Mouse (Mus musculus): ENCODE results near the gene Wiz.

Wiz gene

GRCm38 (mm10) chr17:32377137-32377536 lies 12.1 kb downstream of the Wiz start:
- DNase-seq, result no peak

DNA sequence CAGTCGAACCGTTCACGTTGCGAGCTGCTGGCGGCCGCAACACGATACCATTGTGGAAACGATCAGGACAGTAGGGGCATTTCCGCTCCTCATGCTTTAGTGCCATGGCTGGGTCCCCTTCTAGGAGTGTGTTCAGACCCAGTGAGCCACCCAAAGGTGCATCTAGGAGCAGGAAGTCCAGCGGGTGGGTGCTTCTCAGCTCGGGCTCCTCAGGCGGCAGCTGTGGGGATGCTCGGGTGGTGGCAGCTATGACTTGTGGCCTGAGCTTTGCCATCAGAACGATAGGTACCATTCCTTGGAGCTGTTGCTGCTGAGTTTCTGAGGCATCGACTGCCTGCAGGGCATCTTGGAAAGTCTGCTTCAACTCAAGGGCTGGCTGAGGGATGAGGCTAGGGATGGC lies 12.8 kb downstream of the Wiz start:
- no peak for DNase-seq

GRCm38 (mm10) chr17:32368991-32369578 lies 20.2 kb downstream of the Wiz start:
- DNase-seq, result no peak

DNA sequence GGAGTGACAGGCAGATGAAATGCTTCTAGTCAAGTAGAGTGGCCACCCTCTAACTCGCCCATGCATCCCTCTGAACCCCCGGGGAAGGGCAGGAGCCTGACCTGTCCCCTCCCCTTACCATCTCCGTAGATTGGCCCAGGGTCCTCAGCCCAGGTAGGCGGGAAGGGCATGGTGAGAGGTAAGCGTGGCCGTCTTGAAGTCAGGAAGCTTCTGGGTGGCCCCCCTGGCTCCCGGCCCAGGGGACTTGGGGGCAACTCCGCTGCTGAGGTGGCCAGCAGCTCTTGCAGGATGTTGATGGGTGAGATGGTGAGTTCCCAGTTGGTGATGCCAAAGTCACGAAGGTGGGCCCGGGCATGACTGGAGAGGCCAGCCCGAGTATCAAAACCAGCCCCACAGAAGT lies 21.5 kb downstream of the Wiz start:
- no peak for DNase-seq

DNA sequence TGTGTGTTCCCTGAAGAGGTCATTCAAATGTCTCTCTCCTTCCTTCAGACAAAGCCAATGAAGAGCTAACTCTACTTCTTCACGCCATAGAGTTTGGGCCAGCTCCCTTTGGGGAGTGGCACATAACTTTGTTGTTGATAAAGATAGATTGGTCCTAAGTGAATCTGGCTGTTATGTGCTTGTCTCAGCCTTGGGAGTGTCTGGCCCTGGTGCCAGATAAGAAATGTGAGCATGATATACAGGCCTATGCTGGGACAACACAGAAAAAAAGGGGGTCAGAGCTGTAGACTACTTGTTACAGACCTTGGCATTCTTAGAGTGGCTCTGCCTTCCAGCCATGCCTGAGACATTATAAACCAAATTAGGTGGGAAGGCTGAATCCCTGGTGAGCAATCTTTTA lies 23.9 kb downstream of the Wiz start:
- DNase-seq, result no peak

DNA sequence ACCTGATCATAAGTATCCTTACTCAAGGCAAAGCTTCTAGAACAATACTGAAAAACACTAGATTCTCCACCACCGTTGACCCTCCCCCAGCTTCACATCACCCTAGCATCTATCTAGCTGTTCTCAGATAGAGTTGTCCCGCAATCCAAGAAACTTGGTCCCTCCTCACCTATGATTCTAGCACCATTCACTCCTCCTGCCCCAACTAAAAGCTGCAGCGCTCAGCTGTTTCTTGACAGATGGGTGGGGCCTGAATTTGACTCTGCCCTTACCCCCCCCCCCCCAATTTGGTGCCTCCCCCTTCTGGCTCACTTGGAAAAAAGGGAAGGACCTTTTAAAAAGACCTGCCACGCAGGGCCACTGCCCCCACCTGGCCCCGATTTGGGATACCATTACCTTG lies 24.4 kb downstream of the Wiz start:
- DNase-seq, result no peak

DNA sequence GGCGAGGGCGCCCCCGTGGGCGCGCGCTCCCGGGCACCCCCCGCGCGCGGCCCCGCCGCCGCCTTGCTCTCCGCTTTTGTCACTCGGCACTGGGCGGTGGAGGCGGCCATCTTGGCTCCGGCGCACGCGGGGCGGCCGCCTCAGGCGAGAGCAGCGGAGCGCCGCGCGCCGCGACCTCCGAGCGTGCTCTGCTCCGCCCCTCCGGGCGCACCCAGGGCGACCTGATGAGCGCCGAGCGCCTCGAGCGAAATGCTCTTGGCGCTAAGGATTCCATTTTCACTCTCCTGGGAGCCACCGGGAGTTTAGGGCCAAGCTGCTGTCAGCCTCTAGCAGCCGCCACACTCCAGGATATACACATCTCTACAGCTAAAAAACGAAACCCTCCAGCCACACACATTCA lies 24.9 kb downstream of the Wiz start:
- peak; percentile 89 to 95 for DNase-seq

DNA sequence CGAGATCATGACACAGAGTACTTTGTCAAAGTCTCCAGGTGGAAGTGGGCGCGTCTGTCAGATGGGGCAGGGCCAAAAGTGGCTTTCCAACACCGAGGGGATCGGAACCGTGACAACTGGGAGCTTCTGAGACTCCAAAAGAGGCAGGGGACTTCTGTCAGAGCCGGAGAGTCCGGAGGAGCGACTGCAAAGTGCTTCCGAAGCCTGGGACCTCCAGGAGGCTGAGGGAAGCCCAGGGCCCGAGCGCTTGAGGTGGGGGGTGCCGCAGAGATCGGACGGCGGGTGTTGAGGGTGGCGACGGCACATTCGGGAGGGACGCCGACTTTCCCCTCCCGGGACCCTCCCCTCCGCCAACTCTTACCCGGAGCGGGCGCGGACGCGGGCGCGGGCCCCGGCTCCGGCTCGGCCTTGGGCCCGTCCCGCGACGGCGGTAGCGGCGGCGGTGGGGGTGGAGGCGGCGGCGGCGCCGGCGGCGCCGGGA lies 25.4 kb downstream of the Wiz start:
- peak in 1 of 2 experiments; percentile 44 for DNase-seq

DNA sequence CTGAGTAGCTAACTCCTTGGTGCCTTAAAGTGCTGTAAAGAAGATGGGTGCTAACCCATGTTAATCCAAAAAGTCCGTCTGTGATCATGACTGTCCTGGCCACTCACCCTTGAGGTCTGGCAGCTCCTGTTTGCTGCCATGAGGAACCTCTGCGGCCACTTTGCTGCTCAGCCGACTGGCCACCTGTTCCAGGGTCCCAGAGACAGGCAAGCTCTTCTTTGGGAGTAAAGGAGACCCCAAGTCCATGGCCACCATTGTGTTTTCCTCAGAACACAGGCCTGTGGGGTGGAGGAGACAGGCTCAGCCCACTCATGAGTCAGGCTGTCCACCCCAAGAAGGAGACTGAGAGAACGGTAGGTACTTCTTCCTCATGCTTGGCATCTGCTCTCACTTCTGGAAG lies 26.6 kb downstream of the Wiz start:
- no peak for DNase-seq

DNA sequence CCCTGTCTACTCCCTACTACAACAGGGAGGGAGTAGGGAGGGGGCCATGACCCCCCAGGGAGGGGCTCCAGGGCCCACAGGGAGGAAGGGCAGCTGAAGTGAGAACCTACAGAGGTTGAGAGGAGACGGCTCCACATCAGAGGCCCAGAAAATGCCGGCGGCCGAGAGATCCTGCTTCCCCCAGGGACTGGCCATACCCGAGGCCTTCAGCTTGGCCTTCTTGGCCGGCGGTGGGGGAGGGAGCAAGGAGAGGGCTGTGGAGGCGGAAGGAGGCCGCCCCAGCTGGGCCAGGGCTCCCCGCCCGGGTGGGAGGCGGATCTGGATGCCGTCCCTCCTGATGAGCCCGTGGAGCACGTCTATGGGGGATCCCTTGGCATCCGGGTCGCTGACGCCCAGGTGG lies 29.3 kb downstream of the Wiz start:
- DNase-seq, result peak in 1 of 2 experiments; percentile 40

- DNase-seq, result no peak
These were observed 30.3 kb downstream of the Wiz start for GRCm38 (mm10) chr17:32358943-32359340.

- no peak for DNase-seq
These were observed 30.9 kb downstream of the Wiz start for GRCm38 (mm10) chr17:32358192-32358942.

GRCm38 (mm10) chr17:32356766-32357760 lies 32.2 kb downstream of the Wiz start:
- DNase-seq, result no peak

GRCm38 (mm10) chr17:32356281-32356680 lies 33.0 kb downstream of the Wiz start:
- DNase-seq, result no peak

DNA sequence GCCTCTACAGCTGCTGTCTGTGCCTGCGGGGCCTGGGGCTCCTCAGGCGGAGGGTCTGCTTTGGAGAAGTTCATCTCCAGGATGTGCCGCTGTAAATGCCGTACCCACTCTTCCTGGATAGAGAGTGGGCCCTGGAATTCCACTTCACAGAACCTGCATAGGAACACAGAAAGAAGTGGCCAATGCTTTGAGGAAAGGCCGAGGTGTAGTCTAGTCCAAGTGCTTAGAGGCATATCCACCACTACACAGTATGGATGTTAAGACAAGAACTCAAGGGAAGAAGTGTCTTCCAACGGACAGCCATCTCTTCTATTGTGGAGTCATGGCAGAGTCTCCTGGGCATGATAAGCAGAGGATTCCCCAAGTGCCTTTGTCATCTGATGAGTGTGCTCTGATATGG lies 34.2 kb downstream of the Wiz start:
- DNase-seq, result peak in 1 of 2 experiments; percentile 13

DNA sequence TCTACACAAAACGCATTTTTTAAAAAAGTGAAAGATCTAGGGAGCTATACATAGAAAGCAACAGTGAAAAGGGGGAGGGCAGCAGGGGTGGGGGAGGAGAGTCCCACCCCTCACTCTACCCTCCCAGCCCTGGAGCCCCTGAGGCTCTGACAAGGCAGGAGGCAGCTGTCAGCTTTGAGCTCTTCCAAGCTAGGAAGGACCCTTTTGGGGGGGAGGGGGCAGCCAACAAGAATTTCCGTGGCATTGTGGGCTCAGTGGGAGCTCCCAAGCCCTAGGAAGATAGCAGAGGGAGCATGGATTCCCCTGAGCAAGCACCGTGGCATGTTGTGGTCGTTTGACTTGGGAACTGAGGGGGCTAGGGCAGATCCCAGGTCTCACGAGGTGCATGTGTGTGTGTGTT lies 35.0 kb downstream of the Wiz start:
- no peak for DNase-seq

DNA sequence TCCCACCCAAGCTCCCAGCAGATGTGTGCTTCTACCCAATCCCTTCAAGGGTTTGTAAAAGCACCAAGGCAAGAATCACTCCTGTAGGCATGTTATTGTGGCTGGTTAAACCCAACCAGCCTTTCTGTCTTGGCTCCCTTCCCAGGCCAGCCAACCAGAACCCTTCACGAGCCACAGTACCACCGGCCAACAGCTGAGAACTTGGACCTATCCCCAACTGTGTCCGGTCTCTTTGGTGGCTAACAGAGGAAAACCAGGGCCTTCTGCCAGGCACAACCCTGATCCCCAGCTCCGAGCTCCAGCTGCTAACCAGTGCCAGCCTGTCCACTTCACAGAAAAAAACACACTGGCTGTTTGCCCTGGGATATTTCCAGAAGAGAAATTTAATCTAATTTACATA lies 35.5 kb downstream of the Wiz start:
- peak; percentile 94 to 97 for DNase-seq

DNA sequence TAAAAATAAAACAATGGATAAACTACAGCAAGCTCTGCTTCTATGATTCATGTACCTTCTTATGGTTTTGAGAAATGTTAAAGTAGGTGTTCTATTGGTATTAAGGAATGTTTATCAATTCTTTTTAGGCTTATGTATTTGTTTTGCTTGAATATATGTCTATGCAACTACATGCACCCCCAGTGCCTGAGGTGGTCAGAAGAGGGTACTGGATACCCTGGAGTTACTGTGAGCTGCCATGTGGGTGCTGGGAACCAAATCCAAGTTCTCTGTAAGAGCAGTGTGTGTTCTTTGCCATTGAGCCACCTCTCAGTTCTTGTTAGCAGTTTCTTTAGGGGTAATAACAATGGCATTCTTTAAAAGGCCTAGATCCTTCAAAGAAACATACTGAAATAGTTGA lies 37.5 kb downstream of the Wiz start:
- no peak for DNase-seq

- no peak for DNase-seq
These were observed 38.0 kb downstream of the Wiz start for GRCm38 (mm10) chr17:32351269-32351668.

DNA sequence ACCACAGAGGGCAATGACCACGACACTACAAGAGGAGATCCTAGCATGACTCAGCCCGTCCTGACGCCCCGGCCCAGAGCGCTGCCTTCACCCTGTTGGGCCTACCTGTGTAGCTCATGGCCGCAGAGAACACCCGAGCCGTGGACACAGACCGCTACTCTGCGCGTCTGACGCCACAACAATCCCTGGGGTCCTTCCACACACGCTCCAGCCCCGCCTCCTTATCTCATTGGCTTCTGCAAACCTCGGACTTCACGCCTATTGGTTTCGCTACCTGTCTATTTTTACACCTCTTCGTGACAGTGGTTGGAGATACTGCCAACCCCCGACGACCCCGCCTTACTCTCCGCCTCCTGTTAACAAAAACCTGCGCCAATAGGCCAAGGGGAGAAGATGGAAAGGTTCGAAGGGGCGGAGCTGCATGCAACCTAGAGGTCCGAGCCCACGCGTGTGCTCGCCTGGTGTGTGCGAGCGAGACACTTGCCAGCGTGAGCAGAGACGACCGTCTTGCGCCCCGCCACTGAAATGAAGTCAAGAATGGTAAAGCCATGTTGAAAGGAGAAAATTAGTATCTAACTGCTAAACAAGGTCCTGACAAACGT lies 38.8 kb downstream of the Wiz start, which contains the start of gene Akap8l:
Gene Akap8l, minus strand, starts transcription at position 226 of the 602 bp plus-strand sequence.
- peak; percentile 98 for DNase-seq

DNA sequence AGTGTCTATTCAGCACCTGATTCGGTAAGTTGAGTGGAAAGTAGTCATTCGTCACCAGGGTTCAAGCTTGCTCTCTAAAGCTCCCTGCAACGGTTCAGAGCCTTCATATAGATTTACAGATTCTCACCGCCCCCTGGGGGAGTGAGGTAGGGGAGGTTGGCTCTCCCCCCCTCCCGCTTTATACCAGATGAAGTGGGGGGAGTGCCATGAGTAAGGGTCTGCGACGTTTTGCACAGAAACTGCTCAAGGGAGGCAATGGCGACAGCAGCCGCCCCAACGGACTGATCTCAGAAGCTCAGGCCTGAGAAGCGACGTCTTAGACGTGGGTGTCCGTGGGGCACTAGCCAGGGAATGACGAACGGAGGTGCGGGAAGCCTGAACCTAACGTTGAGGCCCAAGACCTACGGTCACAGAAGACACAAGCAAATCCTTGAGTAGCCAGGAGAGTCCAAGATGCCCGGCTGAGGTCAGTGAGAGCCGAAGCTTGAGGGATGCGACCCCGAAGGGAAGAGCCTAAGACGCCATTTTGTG lies 39.3 kb downstream of the Wiz start:
- DNase-seq, result no peak

- DNase-seq, result peak in 1 of 2 experiments; percentile 43
These were observed 40.1 kb downstream of the Wiz start for GRCm38 (mm10) chr17:32349037-32349732.
